Mouse (Mus musculus) megakaryocyte, embryonic 14.5 days (primary cell): ENCODE measurements around the gene Fam32a. TPM values are rescaled to one million over a fixed set of nuclear protein-coding genes. Genes with fewer than 3 reads are reported as not detected.

Source experiments
- H3K27me3 ChIP-seq: replicated peaks from 2 replicates; pipeline ENCODE3; 2012; ENCODE audit warnings: inconsistent platforms
- H3K36me3 ChIP-seq: replicated peaks from 2 replicates; pipeline ENCODE3; 2012; ENCODE audit warnings: low read length, inconsistent platforms, mixed read lengths
- H3K4me1 ChIP-seq: 2 replicates; pipeline ENCODE4 v1.6.1; 2012; ENCODE audit warnings: inconsistent platforms
- H3K4me3 ChIP-seq: replicated peaks from 2 replicates; pipeline ENCODE3; 2012; ENCODE audit warnings: moderate library complexity, mild to moderate bottlenecking, inconsistent platforms
- H3K9me3 ChIP-seq: 2 replicates; pipeline ENCODE4 v1.6.1; 2012; ENCODE audit warnings: inconsistent platforms
- FLI1 ChIP-seq: IDR thresholded peaks from 2 replicates; pipeline ENCODE4 v1.6.1; 2012; ENCODE audit warnings: low read length, inconsistent platforms, mixed read lengths
- GATA1 ChIP-seq: IDR thresholded peaks from 3 replicates; pipeline ENCODE4 v1.6.1; 2012; ENCODE audit warnings: mixed read lengths, low read length, inconsistent platforms, borderline replicate concordance
- polyA plus RNA-seq: library from polyadenylated mRNA; stranded (reverse); fragments of >175 nt; gene quantifications from 2 replicates; pipeline ENCODE4 v1.2.3, GENCODE M21; 2012; ENCODE audit warnings: low replicate concordance; ENCODE audit not compliant: insufficient read depth

Gene Fam32a
- polyA plus RNA-seq, 1 experiment = 80.5 TPM

DNA sequence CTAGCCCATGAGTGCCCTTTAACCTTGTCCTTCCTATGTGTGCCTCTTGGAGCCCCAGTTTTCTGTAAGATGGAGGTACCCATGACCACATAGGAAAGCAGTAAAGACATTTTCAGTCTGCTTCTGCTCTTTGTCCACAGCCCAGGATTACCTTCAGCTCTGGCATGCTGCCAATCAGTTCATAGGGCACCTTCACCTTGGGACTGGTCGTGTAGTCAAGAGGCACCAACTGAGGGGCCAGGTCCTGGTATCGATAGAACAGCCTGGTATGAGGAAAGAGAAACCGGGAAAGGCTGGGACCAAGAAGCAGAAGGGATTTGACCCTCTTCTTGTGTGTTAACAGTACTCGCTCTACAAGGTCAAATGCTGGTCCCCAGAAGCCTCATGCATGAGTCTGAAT, 9.3 kb upstream of the Fam32a start:
- H3K9me3 ChIP-seq = no peaks in the 10 kb centered on the region
- H3K4me1 ChIP-seq = peaks cover 33% of the 10 kb centered on the region
- no peaks in the 10 kb centered on the region for H3K36me3 ChIP-seq
- H3K27me3 ChIP-seq = peaks cover 18% of the 10 kb centered on the region
- no peak overlapping the region for H3K4me3 ChIP-seq
- TF ChIP-seq GATA1 (no peak), FLI1 (no peak)

DNA sequence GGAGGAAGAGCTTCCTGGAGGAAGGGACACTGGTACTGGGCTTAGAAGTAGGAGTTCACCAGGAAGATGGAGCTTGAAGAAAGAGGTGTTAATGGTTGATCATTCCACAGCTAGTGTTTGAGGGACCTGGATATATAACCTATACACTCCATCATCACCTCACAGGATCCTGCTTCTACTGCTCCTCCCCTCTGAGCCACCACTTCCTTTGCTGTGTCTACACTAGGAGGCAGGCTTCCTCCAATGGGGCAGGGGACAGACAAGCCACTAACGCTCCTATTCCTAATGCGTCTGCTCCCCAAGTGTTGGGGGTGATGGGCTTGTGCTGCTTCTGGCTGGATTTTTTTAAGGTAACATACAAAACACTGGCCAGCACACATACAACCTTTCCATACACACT, 8.8 kb upstream of the Fam32a start:
- Histone ChIP-seq H3K9me3 (no peaks in the 10 kb centered on the region), H3K27me3 (peaks cover 15% of the 10 kb centered on the region), H3K4me3 (no peak overlapping the region), H3K4me1 (peaks cover 38% of the 10 kb centered on the region), H3K36me3 (no peaks in the 10 kb centered on the region)
- TF ChIP-seq FLI1 (no peak), GATA1 (no peak)

DNA sequence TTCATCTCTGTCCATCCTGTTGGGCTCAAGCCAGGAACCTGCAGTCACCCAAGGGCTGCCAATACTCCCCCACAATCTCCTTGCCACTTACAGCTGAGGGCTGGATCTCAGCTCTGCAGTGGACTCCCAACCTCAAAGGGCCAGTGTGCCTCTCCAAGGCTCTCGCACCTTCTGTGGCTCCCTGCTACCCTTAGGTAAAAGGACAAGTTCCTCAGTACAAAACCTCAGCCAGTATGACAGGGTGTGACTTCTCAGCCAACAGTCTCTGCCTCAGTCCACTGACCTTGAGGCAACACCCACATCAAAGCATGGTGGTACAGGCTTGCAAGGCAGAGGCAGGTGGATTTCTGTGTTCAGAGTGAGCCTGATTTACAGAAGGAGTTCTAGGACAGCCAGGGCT, 7.7 kb upstream of the Fam32a start:
- no peak overlapping the region for H3K4me3 ChIP-seq
- peaks cover 15% of the 10 kb centered on the region for H3K27me3 ChIP-seq
- TF ChIP-seq FLI1 (no peak), GATA1 (no peak)
- H3K4me1 ChIP-seq = peaks cover 47% of the 10 kb centered on the region
- no peaks in the 10 kb centered on the region for H3K9me3 ChIP-seq
- H3K36me3 ChIP-seq = no peaks in the 10 kb centered on the region

DNA sequence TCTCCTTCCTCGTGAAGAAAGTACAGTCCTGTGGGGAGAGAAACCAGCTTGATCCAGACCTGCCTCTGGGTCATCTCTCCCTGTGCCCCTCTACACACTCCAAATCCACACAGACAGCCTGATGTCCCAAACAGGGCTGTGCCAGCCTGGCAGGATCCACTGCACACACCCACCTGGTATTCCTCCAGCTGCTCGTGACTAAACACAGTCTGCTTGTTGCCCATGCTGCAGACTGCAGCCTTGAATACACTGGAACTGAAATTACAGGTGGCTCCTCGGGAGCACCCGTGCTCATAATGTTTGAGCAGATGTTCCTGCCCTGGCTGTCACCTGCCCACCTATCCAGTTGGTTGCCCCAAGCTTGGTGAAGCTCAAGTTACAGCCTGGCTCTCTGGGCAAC, 6.8 kb upstream of the Fam32a start, which contains the start of gene Cib3:
Gene Cib3, minus strand, starts transcription at position 87 of the 400 bp plus-strand sequence.
- TF ChIP-seq FLI1 (no peak), GATA1 (no peak)
- Histone ChIP-seq H3K36me3 (no peaks in the 10 kb centered on the region), H3K4me3 (no peak within 1 kb of the TSS), H3K9me3 (no peaks in the 10 kb centered on the region), H3K4me1 (peaks cover 47% of the 10 kb centered on the region), H3K27me3 (peaks cover 15% of the 10 kb centered on the region)

- Histone ChIP-seq H3K4me3 (no peak within 1 kb of the TSS), H3K9me3 (no peaks in the 10 kb centered on the region), H3K4me1 (peaks cover 48% of the 10 kb centered on the region), H3K36me3 (no peaks in the 10 kb centered on the region), H3K27me3 (peaks cover 15% of the 10 kb centered on the region)
- TF ChIP-seq FLI1 (no peak), GATA1 (no peak)
Measured at GRCm38 (mm10) chr8:72213536-72213935, 6.0 kb upstream of the Fam32a start, which contains the start of gene Gm11034. TSS of gene Gm11034 (minus strand) at chr8:72213636.

- TF ChIP-seq FLI1 (no peak), GATA1 (no peak)
- Histone ChIP-seq H3K4me3 (no peak overlapping the region), H3K36me3 (no peaks in the 10 kb centered on the region), H3K9me3 (no peaks in the 10 kb centered on the region), H3K27me3 (peaks cover 15% of the 10 kb centered on the region), H3K4me1 (peaks cover 50% of the 10 kb centered on the region)
Measured at GRCm38 (mm10) chr8:72215060-72215459, 4.5 kb upstream of the Fam32a start.

- peaks cover 50% of the 10 kb centered on the region for H3K4me1 ChIP-seq
- H3K4me3 ChIP-seq = no peak overlapping the region
- TF ChIP-seq GATA1 (no peak), FLI1 (no peak)
- H3K9me3 ChIP-seq = no peaks in the 10 kb centered on the region
- peaks cover 15% of the 10 kb centered on the region for H3K27me3 ChIP-seq
- H3K36me3 ChIP-seq = peaks cover 5% of the 10 kb centered on the region
Measured at GRCm38 (mm10) chr8:72215871-72216270, 3.7 kb upstream of the Fam32a start.

DNA sequence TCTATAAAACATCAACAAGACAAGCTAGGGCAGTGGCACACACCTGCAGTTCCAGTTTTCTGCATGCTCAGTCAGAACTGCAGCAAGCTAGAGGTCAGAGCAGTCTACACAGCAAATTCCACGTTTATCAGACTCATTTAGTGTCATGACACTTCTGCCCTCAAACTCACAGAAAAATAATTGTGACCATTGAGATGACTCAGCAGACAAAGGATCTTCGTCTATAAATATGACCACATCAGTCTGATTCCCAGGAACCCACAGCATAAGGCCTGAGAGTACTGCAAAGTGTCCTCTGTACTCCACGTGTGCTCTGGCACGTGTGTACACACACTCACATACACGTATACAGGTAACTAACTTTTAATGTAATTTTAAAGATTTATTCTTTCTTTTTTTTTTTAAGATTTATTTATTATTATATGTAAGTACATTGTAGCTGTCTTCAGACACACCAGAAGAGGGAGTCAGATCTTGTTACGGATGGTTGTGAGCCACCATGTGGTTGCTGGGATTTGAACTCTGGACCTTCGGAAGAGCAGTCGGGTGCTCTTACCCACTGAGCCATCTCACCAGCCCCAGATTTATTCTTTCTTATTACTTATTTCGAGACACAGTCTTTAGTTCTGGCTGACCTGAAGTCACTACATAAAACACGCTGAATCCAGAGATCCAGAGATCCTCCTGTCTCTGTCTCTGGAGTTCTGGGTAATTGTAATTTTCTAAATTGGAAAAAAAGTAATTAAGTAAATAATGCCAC, 569 bp upstream of the Fam32a start:
- peak overlapping the region; percentile 97 for H3K4me3 ChIP-seq
- peaks cover 2% of the 10 kb centered on the region for H3K27me3 ChIP-seq
- no peak for TF ChIP-seq FLI1
- TF ChIP-seq GATA1 = no peak
- H3K4me1 ChIP-seq = peaks cover 59% of the 10 kb centered on the region
- no peaks in the 10 kb centered on the region for H3K9me3 ChIP-seq
- peaks cover 33% of the 10 kb centered on the region for H3K36me3 ChIP-seq

- Histone ChIP-seq H3K9me3 (no peaks in the 10 kb centered on the region), H3K4me1 (peaks cover 47% of the 10 kb centered on the region), H3K4me3 (peak overlapping the region; percentile 97), H3K36me3 (peaks cover 35% of the 10 kb centered on the region), H3K27me3 (no peaks in the 10 kb centered on the region)
- TF ChIP-seq GATA1 (no peak), FLI1 (no peak)
Measured at GRCm38 (mm10) chr8:72220758-72221157, 1.2 kb downstream of the Fam32a start.

GRCm38 (mm10) chr8:72222656-72223055, 3.1 kb downstream of the Fam32a start:
- no peak overlapping the region for H3K4me3 ChIP-seq
- TF ChIP-seq GATA1 = no peak
- H3K36me3 ChIP-seq = peaks cover 35% of the 10 kb centered on the region
- H3K9me3 ChIP-seq = no peaks in the 10 kb centered on the region
- peaks cover 38% of the 10 kb centered on the region for H3K4me1 ChIP-seq
- H3K27me3 ChIP-seq = no peaks in the 10 kb centered on the region
